Mouse (Mus musculus) forebrain, postnatal 0 days (tissue): ENCODE results near the gene Rarb. TPM values are rescaled to one million over a fixed set of nuclear protein-coding genes. Genes with fewer than 3 reads are reported as not detected.
"Not testable (repeated sequence)": the region's sequence is repeated elsewhere in the genome, so short reads cannot be mapped to it uniquely, and the experiment has no call there.

Experiments
- ATAC-seq: fragments of 200-750 bp; cut with Nextera tagmentation; 2 replicates; pipeline ENCODE4 v1.8.0; 2017; ENCODE audit warnings: mild to moderate bottlenecking, moderate library complexity
- DNase-seq: peaks from one replicate; pipeline ENCODE4 v3.0.0-alpha.2; 2015
- H3K27ac ChIP-seq: fragments of 300-500 bp; sonication (generic); 2 replicates; pipeline ENCODE4 v1.5.1; 2014; ENCODE audit warnings: low read depth, mild to moderate bottlenecking, antibody characterized with exemption, low read length, moderate library complexity, mixed read lengths
- H3K27me3 ChIP-seq: fragments of 300-500 bp; sonication (generic); 2 replicates; pipeline ENCODE4 v1.6.1; 2014; ENCODE audit warnings: mild to moderate bottlenecking, low read length, mixed read lengths; ENCODE audit not compliant: insufficient read depth
- H3K36me3 ChIP-seq: fragments of 300-500 bp; sonication (generic); 2 replicates; pipeline ENCODE4 v1.6.1; 2014; ENCODE audit warnings: mild to moderate bottlenecking, moderate library complexity; ENCODE audit not compliant: insufficient read depth
- H3K4me1 ChIP-seq: fragments of 300-500 bp; sonication (generic); 2 replicates; pipeline ENCODE4 v1.6.1; 2014; ENCODE audit warnings: antibody characterized with exemption; ENCODE audit not compliant: insufficient read depth
- H3K4me2 ChIP-seq: fragments of 300-500 bp; sonication (generic); 2 replicates; pipeline ENCODE4 v1.6.1; 2014; ENCODE audit warnings: low read depth, mild to moderate bottlenecking, moderate library complexity
- H3K4me3 ChIP-seq: fragments of 300-500 bp; sonication (generic); 2 replicates; pipeline ENCODE4 v1.5.1; 2014; ENCODE audit warnings: low read depth, low read length, mixed read lengths
- H3K9ac ChIP-seq: fragments of 300-500 bp; sonication (generic); 2 replicates; pipeline ENCODE4 v1.6.1; 2014; ENCODE audit warnings: mild to moderate bottlenecking
- H3K9me3 ChIP-seq: fragments of 300-500 bp; sonication (generic); 2 replicates; pipeline ENCODE4 v1.6.1; 2016; ENCODE audit warnings: low read length
- CTCF ChIP-seq: sonication (generic); IDR thresholded peaks from 2 replicates; pipeline ENCODE4 v1.5.1; 2016; ENCODE audit warnings: antibody characterized with exemption, control low read depth, low read depth
- WGBS: fragments of 180-500 bp; shearing (Covaris S2); extraction: QIAGEN DNeasy Blood & Tissue Kit; methylation state at CpG from one replicate; pipeline ENCODE4 v1.1.7; 2014; 5-methylcytosine and 5-hydroxymethylcytosine counted together
- polyA plus RNA-seq: library from polyadenylated mRNA; unstranded; fragments of >200 nt; fragmentation: Nextera tagmentation; extraction: Ambion mirVana; gene quantifications from 2 replicates; pipeline ENCODE4 v1.2.1, GENCODE M21; 2015
- total RNA-seq: library from RNA; depleted of rRNA; stranded (reverse); fragments of >200 nt; gene quantifications from 2 replicates; pipeline ENCODE4 v1.2.3, GENCODE M21; 2014

The Rarb gene
- total and polyA plus RNA-seq, 2 experiments from 2014 or later: 20.6 to 34.9 TPM

GRCm38 (mm10) chr14:16790161-16790560 lies 28.8 kb downstream of the Rarb start:
- H3K4me3 ChIP-seq: no peak overlapping the region
- no peaks in the 10 kb centered on the region for H3K9me3 ChIP-seq
- no peak overlapping the region for H3K27ac ChIP-seq
- whole genome bisulfite sequencing: 76% methylated on average over 1 of the region's 1 CpGs
- H3K9ac ChIP-seq: no peak overlapping the region
- no peak overlapping the region for H3K4me2 ChIP-seq
- H3K27me3 ChIP-seq: no peaks in the 10 kb centered on the region
- DNase-seq (no peak), ATAC-seq (no peak)
- TF ChIP-seq CTCF: no peak
- no peaks in the 10 kb centered on the region for H3K36me3 ChIP-seq
- H3K4me1 ChIP-seq: no peaks in the 10 kb centered on the region

GRCm38 (mm10) chr14:16781942-16782541 lies 36.9 kb downstream of the Rarb start:
- Histone ChIP-seq H3K9ac (no peak overlapping the region), H3K27me3 (no peaks in the 10 kb centered on the region), H3K4me2 (no peak overlapping the region), H3K4me3 (no peak overlapping the region), H3K27ac (no peak overlapping the region), H3K4me1 (no peaks in the 10 kb centered on the region), H3K36me3 (no peaks in the 10 kb centered on the region), H3K9me3 (no peaks in the 10 kb centered on the region)
- TF ChIP-seq CTCF: no peak
- no peak for DNase-seq
- 90% methylated on average over 5 of the region's 5 CpGs for WGBS
- no peak for ATAC-seq

GRCm38 (mm10) chr14:16776723-16777381 lies 42.1 kb downstream of the Rarb start:
- Histone ChIP-seq H3K4me3 (no peak overlapping the region), H3K9ac (no peak overlapping the region), H3K9me3 (no peaks in the 10 kb centered on the region), H3K36me3 (no peaks in the 10 kb centered on the region), H3K27ac (no peak overlapping the region), H3K27me3 (no peaks in the 10 kb centered on the region), H3K4me1 (no peaks in the 10 kb centered on the region), H3K4me2 (no peak overlapping the region)
- WGBS: 78% methylated on average over 2 of the region's 2 CpGs
- ATAC-seq (no peak), DNase-seq (no peak)
- no peak for TF ChIP-seq CTCF

GRCm38 (mm10) chr14:16772927-16773326 lies 46.0 kb downstream of the Rarb start:
- ATAC-seq: no peak
- 73% methylated on average over 3 of the region's 3 CpGs for WGBS
- H3K27ac ChIP-seq: no peak overlapping the region

GRCm38 (mm10) chr14:16765891-16766290 lies 53.1 kb downstream of the Rarb start:
- no peak for TF ChIP-seq CTCF

More at GRCm38 (mm10) chr14:16772927-16773326, 46.0 kb downstream of the Rarb start:
- H3K9ac ChIP-seq: no peak overlapping the region
- H3K9me3 ChIP-seq: no peaks in the 10 kb centered on the region
- H3K27me3 ChIP-seq: no peaks in the 10 kb centered on the region
- H3K4me3 ChIP-seq: no peak overlapping the region
- no peak for DNase-seq
- no peaks in the 10 kb centered on the region for H3K36me3 ChIP-seq
- no peak for TF ChIP-seq CTCF
- no peak overlapping the region for H3K4me2 ChIP-seq
- H3K4me1 ChIP-seq: no peaks in the 10 kb centered on the region

GRCm38 (mm10) chr14:16762773-16763172 lies 56.2 kb downstream of the Rarb start:
- Histone ChIP-seq H3K4me1 (no peaks in the 10 kb centered on the region), H3K27me3 (no peaks in the 10 kb centered on the region), H3K36me3 (no peaks in the 10 kb centered on the region), H3K4me3 (no peak overlapping the region), H3K4me2 (no peak overlapping the region), H3K27ac (no peak overlapping the region), H3K9me3 (no peaks in the 10 kb centered on the region), H3K9ac (no peak overlapping the region)
- DNase-seq (peak; percentile 10), ATAC-seq (peak; percentile 42)
- TF ChIP-seq CTCF: no peak

More at GRCm38 (mm10) chr14:16765891-16766290, 53.1 kb downstream of the Rarb start:
- WGBS: 72% methylated on average over 1 of the region's 1 CpGs
- ATAC-seq: no peak
- no peak overlapping the region for H3K4me2 ChIP-seq
- no peaks in the 10 kb centered on the region for H3K9me3 ChIP-seq
- H3K36me3 ChIP-seq: no peaks in the 10 kb centered on the region
- H3K4me1 ChIP-seq: no peaks in the 10 kb centered on the region
- no peak overlapping the region for H3K27ac ChIP-seq
- no peak for DNase-seq
- no peak overlapping the region for H3K9ac ChIP-seq
- no peak overlapping the region for H3K4me3 ChIP-seq
- no peaks in the 10 kb centered on the region for H3K27me3 ChIP-seq

GRCm38 (mm10) chr14:16758773-16759434 lies 60.1 kb downstream of the Rarb start:
- WGBS: 75% methylated on average over 6 of the region's 6 CpGs
- Histone ChIP-seq H3K36me3 (no peaks in the 10 kb centered on the region), H3K4me3 (no peak overlapping the region), H3K4me2 (no peak overlapping the region), H3K9me3 (no peaks in the 10 kb centered on the region), H3K27ac (no peak overlapping the region), H3K9ac (no peak overlapping the region), H3K4me1 (no peaks in the 10 kb centered on the region), H3K27me3 (no peaks in the 10 kb centered on the region)
- no peak for TF ChIP-seq CTCF
- no peak for ATAC-seq
- DNase-seq: no peak

- not testable (repeated sequence) for ATAC-seq, H3K4me3 ChIP-seq, H3K9me3 ChIP-seq, H3K4me2 ChIP-seq, DNase-seq, H3K4me1 ChIP-seq, H3K9ac ChIP-seq, H3K36me3 ChIP-seq, H3K27me3 ChIP-seq, H3K27ac ChIP-seq
- WGBS: 100% methylated on average over 1 of the region's 1 CpGs
These were observed 63.4 kb downstream of the Rarb start for GRCm38 (mm10) chr14:16755601-16756000.
